Comparison of ENCODE assay signal across 8 mouse cellular contexts in the genomic region with DNA sequence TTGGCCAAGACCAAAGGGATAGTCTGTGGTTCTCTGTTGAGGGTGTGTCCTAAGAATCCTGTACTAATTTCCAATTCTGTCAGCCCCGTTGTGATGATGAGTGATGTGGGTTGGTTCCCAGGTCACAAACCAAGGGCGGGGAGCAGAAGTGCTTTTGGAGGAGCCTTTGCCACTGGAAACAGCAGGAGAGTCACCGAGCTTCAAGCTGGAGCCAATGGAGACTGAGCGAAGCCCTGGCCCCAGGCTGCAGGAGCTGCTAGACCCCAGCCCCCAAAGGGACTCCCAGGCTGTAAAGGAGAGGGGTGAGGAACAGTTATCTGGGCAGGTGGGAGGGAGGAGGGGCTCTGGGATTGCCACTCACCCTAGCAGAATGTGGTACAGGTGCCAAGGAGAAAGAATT. TPM values are rescaled to one million over a fixed set of nuclear protein-coding genes. Genes with fewer than 3 reads are reported as not detected.
DNase-seq lines count a peak whose midpoint lies in the region; ATAC-seq and TF ChIP-seq lines count a peak whose summit lies in the region.

No protein-coding gene starts in this region.

- H3K4me1 ChIP-seq in neural tube, embryonic 11.5 days (ENCODE audit: control insufficient read depth, insufficient read depth, low read length), result peaks cover 12% of the 10 kb centered on the region
- peaks cover 20% of the 10 kb centered on the region for H3K4me1 ChIP-seq in limb, embryonic 15.5 days
- H3K4me1 ChIP-seq in stomach, postnatal 0 days (replicated peaks; ENCODE audit: control insufficient read depth, insufficient read depth), result peaks cover 8% of the 10 kb centered on the region

- H3K27me3 ChIP-seq in neural tube, embryonic 11.5 days (ENCODE audit: control insufficient read depth, insufficient read depth, low read length), result no peaks in the 10 kb centered on the region
- no peaks in the 10 kb centered on the region for H3K27me3 ChIP-seq in limb, embryonic 15.5 days
- no peaks in the 10 kb centered on the region for H3K27me3 ChIP-seq in stomach, postnatal 0 days (ENCODE audit: control insufficient read depth, insufficient read depth, low read length)

- peaks cover 21% of the 10 kb centered on the region for H3K9me3 ChIP-seq in neural tube, embryonic 11.5 days (ENCODE audit: control insufficient read depth, low read length)
- peaks cover 24% of the 10 kb centered on the region for H3K9me3 ChIP-seq in limb, embryonic 15.5 days
- 0 out of 2 replicates have a peak, but pooled peaks cover 3% of the 10 kb centered on the region for H3K9me3 ChIP-seq in stomach, postnatal 0 days (ENCODE audit: control insufficient read depth, low read length)

- no peak for ATAC-seq in neural tube, embryonic 11.5 days (ENCODE audit: insufficient read depth, low FRiP score, low TSS enrichment)
- no peak for ATAC-seq in limb, embryonic 15.5 days (ENCODE audit: insufficient number of reproducible peaks, low FRiP score, low TSS enrichment, low read depth)
- ATAC-seq in stomach, postnatal 0 days (ENCODE audit: low FRiP score, low TSS enrichment), result no peak

- H3K27ac ChIP-seq in neural tube, embryonic 11.5 days (ENCODE audit: low read depth, low read length), result no peak overlapping the region
- no peak overlapping the region for H3K27ac ChIP-seq in limb, embryonic 15.5 days
- H3K27ac ChIP-seq in stomach, postnatal 0 days (replicated peaks), result no peak overlapping the region

- H3K4me3 ChIP-seq in neural tube, embryonic 11.5 days (ENCODE audit: low read depth, low read length), result 0 out of 2 replicates have a peak overlapping the region, but pooled peaks have one; percentile 1
- H3K4me3 ChIP-seq in limb, embryonic 15.5 days, result peak overlapping the region; percentile 85; the same call in 1 of the 2 replicates
- H3K4me3 ChIP-seq in stomach, postnatal 0 days (ENCODE audit: low read depth, low read length), result 0 out of 2 replicates have a peak overlapping the region, but pooled peaks have one; percentile 84

- H3K9ac ChIP-seq in neural tube, embryonic 11.5 days (ENCODE audit: low read length), result no peak overlapping the region
- no peak overlapping the region for H3K9ac ChIP-seq in limb, embryonic 15.5 days
- no peak overlapping the region for H3K9ac ChIP-seq in stomach, postnatal 0 days (ENCODE audit: low read length)

- TF ChIP-seq CTCF in stomach, postnatal 0 days (IDR thresholded peaks at IDR 0.05; ENCODE audit: low read depth), result no peak

- H3K36me3 ChIP-seq in neural tube, embryonic 11.5 days (ENCODE audit: control insufficient read depth, insufficient read depth, low read length), result peaks cover 28% of the 10 kb centered on the region
- peaks cover 47% of the 10 kb centered on the region for H3K36me3 ChIP-seq in limb, embryonic 15.5 days
- peaks cover 34% of the 10 kb centered on the region for H3K36me3 ChIP-seq in stomach, postnatal 0 days (ENCODE audit: control insufficient read depth, insufficient read depth, low read length)

- H3K4me2 ChIP-seq in neural tube, embryonic 11.5 days (ENCODE audit: low read depth), result peak overlapping the region; percentile 63
- peak overlapping the region; percentile 83 for H3K4me2 ChIP-seq in limb, embryonic 15.5 days
- H3K4me2 ChIP-seq in stomach, postnatal 0 days (replicated peaks; ENCODE audit: low read depth), result peak overlapping the region; percentile 93

- DNase-seq in cerebellum, adult 11-12 months, result peak; percentile 51
- no peak for DNase-seq in cerebellum, postnatal 4 days (ENCODE audit: low spot score in 2 of 2)
- DNase-seq in neural tube, embryonic 11.5 days (ENCODE audit: low spot score), result no peak
- DNase-seq in neural tube, embryonic 10.5 days (ENCODE audit: extremely low spot score, low spot score), result no peak
- DNase-seq in stomach, postnatal 0 days (ENCODE audit: low spot score), result no peak
- DNase-seq in B cell, adult 2 months, result no peak
- no peak for DNase-seq in frontal cortex, postnatal 36 days (ENCODE audit: low spot score in 2 of 2)

- TF ChIP-seq EP300 in stomach, postnatal 0 days (optimal IDR thresholded peaks at IDR 0.05), result no peak

- 90% methylated on average over 4 of the region's 4 CpGs for WGBS in neural tube, embryonic 11.5 days
- 95% methylated on average over 4 of the region's 4 CpGs for WGBS in limb, embryonic 15.5 days
- whole genome bisulfite sequencing in stomach, postnatal 0 days, result 83% methylated on average over 4 of the region's 4 CpGs

RNA-seq across cellular contexts. Expression of a gene that starts 1.8 kb away (rescaled TPM):
- 26.7 and 27.7 TPM in 2 replicates for polyA plus RNA-seq in neural tube, embryonic 11.5 days (2014; fragmentation: Nextera tagmentation; extraction: Ambion mirVana)
- polyA plus RNA-seq in limb, embryonic 15.5 days (2015; fragmentation: Nextera tagmentation; extraction: Ambion mirVana), result 45.3 and 46.4 TPM in 2 replicates
- 19.1 and 22.7 TPM in 2 replicates for polyA plus RNA-seq in stomach, postnatal 0 days (2015; fragmentation: Nextera tagmentation; extraction: Ambion mirVana)

RNA-seq across cellular contexts. Expression of a gene that starts 27.8 kb away (rescaled TPM):
- 0.07 TPM in 1 of 2 replicates, not detected in the other for polyA plus RNA-seq in neural tube, embryonic 11.5 days (2014; fragmentation: Nextera tagmentation; extraction: Ambion mirVana)
- 0.08 and 0.16 TPM in 2 replicates for polyA plus RNA-seq in limb, embryonic 15.5 days (2015; fragmentation: Nextera tagmentation; extraction: Ambion mirVana)
- polyA plus RNA-seq in stomach, postnatal 0 days (2015; fragmentation: Nextera tagmentation; extraction: Ambion mirVana), result not detected in 2 replicates

Comparison
In these comparisons a context has a peak if more than half of its experiments do, and no peak if none do; other contexts are left out.
1. H3K4me3 ChIP-seq: peak in every context shown above with its lines; median percentile 85 in limb, embryonic 15.5 days; 84 in stomach, postnatal 0 days; 1 in neural tube, embryonic 11.5 days.